Mouse (Mus musculus): Measurements from ENCODE around the gene Pga5. TPM values are rescaled to one million over a fixed set of nuclear protein-coding genes. Genes with fewer than 3 reads are reported as not detected.
A peak's percentile ranks its signal among the peaks of the same experiment; 100 is the strongest.

The Pga5 gene
- polyA plus RNA-seq, 1 experiment from 2014 or later, result not detected

- Histone ChIP-seq H3K9ac (replicated peaks) (peak overlapping the region; percentile 78), H3K36me3 (no peaks in the 10 kb centered on the region; the same call in 1 of the 2 replicates), H3K27me3 (no peaks in the 10 kb centered on the region), H3K4me1 (replicated peaks) (peaks cover 30% of the 10 kb centered on the region), H3K9me3 (no peaks in the 10 kb centered on the region), H3K4me2 (peak overlapping the region; percentile 75), H3K4me3 (replicated peaks) (peak overlapping the region; percentile 76), H3K27ac (peak overlapping the region; percentile 95)
- no peak for ATAC-seq (ENCODE audit: insufficient number of reproducible peaks, insufficient read depth, low FRiP score, low TSS enrichment, low read depth)
- 59% methylated on average over 5 of the region's 5 CpGs for WGBS
Measured at GRCm38 (mm10) chr19:10689470-10690166, 11.7 kb upstream of the Pga5 start.

GRCm38 (mm10) chr19:10688537-10689352, 10.9 kb upstream of the Pga5 start, which contains the start of gene Vps37c:
Gene Vps37c (plus strand): TSS chr19:10688735.
- under 1% methylated on average over 73 of the region's 74 CpGs for WGBS
- Histone ChIP-seq H3K27me3 (no peaks in the 10 kb centered on the region), H3K9me3 (no peaks in the 10 kb centered on the region), H3K4me1 (replicated peaks) (peaks cover 30% of the 10 kb centered on the region), H3K4me2 (peak within 1 kb of the TSS; percentile 75), H3K36me3 (no peaks in the 10 kb centered on the region; the same call in 1 of the 2 replicates), H3K9ac (replicated peaks) (peak within 1 kb of the TSS; percentile 78), H3K4me3 (replicated peaks) (peak within 1 kb of the TSS; percentile 76), H3K27ac (peak within 1 kb of the TSS; percentile 95)
- ATAC-seq (ENCODE audit: insufficient number of reproducible peaks, insufficient read depth, low FRiP score, low TSS enrichment, low read depth), result peak; percentile 90

GRCm38 (mm10) chr19:10685727-10686126, 7.9 kb upstream of the Pga5 start:
- H3K4me3 ChIP-seq (replicated peaks), result no peak overlapping the region

GRCm38 (mm10) chr19:10685081-10685480, 7.2 kb upstream of the Pga5 start:
- no peak overlapping the region for H3K4me2 ChIP-seq
- ATAC-seq (ENCODE audit: insufficient number of reproducible peaks, insufficient read depth, low FRiP score, low TSS enrichment, low read depth), result no peak
- H3K9me3 ChIP-seq, result no peaks in the 10 kb centered on the region
- no peak overlapping the region for H3K4me3 ChIP-seq (replicated peaks)
- WGBS, result 88% methylated on average over 9 of the region's 9 CpGs
- H3K27me3 ChIP-seq, result 0 out of 2 replicates have a peak, but pooled peaks cover 4% of the 10 kb centered on the region
- no peaks in the 10 kb centered on the region for H3K36me3 ChIP-seq
- no peak overlapping the region for H3K27ac ChIP-seq
- no peak overlapping the region for H3K9ac ChIP-seq (replicated peaks)
- peaks cover 17% of the 10 kb centered on the region for H3K4me1 ChIP-seq (replicated peaks)

More at GRCm38 (mm10) chr19:10685727-10686126, 7.9 kb upstream of the Pga5 start:
- Histone ChIP-seq H3K27me3 (0 out of 2 replicates have a peak, but pooled peaks cover 3% of the 10 kb centered on the region), H3K4me2 (no peak overlapping the region), H3K9me3 (no peaks in the 10 kb centered on the region), H3K4me1 (replicated peaks) (peaks cover 23% of the 10 kb centered on the region), H3K9ac (replicated peaks) (no peak overlapping the region), H3K27ac (no peak overlapping the region), H3K36me3 (no peaks in the 10 kb centered on the region)
- no peak for ATAC-seq (ENCODE audit: insufficient number of reproducible peaks, insufficient read depth, low FRiP score, low TSS enrichment, low read depth)
- 83% methylated on average over 2 of the region's 2 CpGs for WGBS

GRCm38 (mm10) chr19:10681571-10681970, 3.7 kb upstream of the Pga5 start:
- WGBS, result 71% methylated on average over 4 of the region's 4 CpGs
- 0 out of 2 replicates have a peak, but pooled peaks cover 4% of the 10 kb centered on the region for H3K27me3 ChIP-seq
- H3K4me3 ChIP-seq (replicated peaks), result no peak overlapping the region
- ATAC-seq (ENCODE audit: insufficient number of reproducible peaks, insufficient read depth, low FRiP score, low TSS enrichment, low read depth), result no peak
- no peak overlapping the region for H3K9ac ChIP-seq (replicated peaks)
- no peaks in the 10 kb centered on the region for H3K9me3 ChIP-seq
- no peaks in the 10 kb centered on the region for H3K36me3 ChIP-seq
- H3K4me1 ChIP-seq (replicated peaks), result peaks cover 4% of the 10 kb centered on the region; the same call in 1 of the 2 replicates
- no peak overlapping the region for H3K4me2 ChIP-seq
- no peak overlapping the region for H3K27ac ChIP-seq

GRCm38 (mm10) chr19:10678772-10679067, 849 bp upstream of the Pga5 start:
- H3K27me3 ChIP-seq, result peaks cover 8% of the 10 kb centered on the region; the same call in 1 of the 2 replicates
- H3K9ac ChIP-seq (replicated peaks), result no peak overlapping the region
- no peaks in the 10 kb centered on the region for H3K36me3 ChIP-seq
- no peaks in the 10 kb centered on the region for H3K9me3 ChIP-seq
- no peak overlapping the region for H3K27ac ChIP-seq
- 72% methylated on average over 1 of the region's 1 CpGs for WGBS
- peaks cover 4% of the 10 kb centered on the region; the same call in 1 of the 2 replicates for H3K4me1 ChIP-seq (replicated peaks)
- H3K4me2 ChIP-seq, result no peak overlapping the region
- no peak overlapping the region for H3K4me3 ChIP-seq (replicated peaks)
- no peak for ATAC-seq (ENCODE audit: insufficient number of reproducible peaks, insufficient read depth, low FRiP score, low TSS enrichment, low read depth)

- Histone ChIP-seq H3K27me3 (peaks cover 8% of the 10 kb centered on the region; the same call in 1 of the 2 replicates), H3K9me3 (no peaks in the 10 kb centered on the region), H3K4me3 (replicated peaks) (no peak overlapping the region), H3K36me3 (no peaks in the 10 kb centered on the region), H3K9ac (replicated peaks) (no peak overlapping the region), H3K4me2 (no peak overlapping the region), H3K4me1 (replicated peaks) (peaks cover 4% of the 10 kb centered on the region; the same call in 1 of the 2 replicates), H3K27ac (no peak overlapping the region)
- ATAC-seq (ENCODE audit: insufficient number of reproducible peaks, insufficient read depth, low FRiP score, low TSS enrichment, low read depth), result no peak
- WGBS, result 87% methylated on average over 16 of the region's 16 CpGs
Measured at GRCm38 (mm10) chr19:10676656-10677055, 1.2 kb downstream of the Pga5 start.

- no peak overlapping the region for H3K4me3 ChIP-seq (replicated peaks)
- H3K9ac ChIP-seq (replicated peaks), result no peak overlapping the region
- no peaks in the 10 kb centered on the region for H3K36me3 ChIP-seq
- WGBS, result 56% methylated on average over 1 of the region's 1 CpGs
- H3K4me2 ChIP-seq, result no peak overlapping the region
- H3K4me1 ChIP-seq (replicated peaks), result no peaks in the 10 kb centered on the region
- H3K27ac ChIP-seq, result no peak overlapping the region
- H3K9me3 ChIP-seq, result no peaks in the 10 kb centered on the region
- H3K27me3 ChIP-seq, result peaks cover 4% of the 10 kb centered on the region; the same call in 1 of the 2 replicates
- no peak for ATAC-seq (ENCODE audit: insufficient number of reproducible peaks, insufficient read depth, low FRiP score, low TSS enrichment, low read depth)
Measured at GRCm38 (mm10) chr19:10673275-10673674, 4.6 kb downstream of the Pga5 start.

- WGBS, result 47% methylated on average over 9 of the region's 9 CpGs
- H3K4me2 ChIP-seq, result no peak overlapping the region
- peaks cover 4% of the 10 kb centered on the region; the same call in 1 of the 2 replicates for H3K27me3 ChIP-seq
- H3K4me3 ChIP-seq (replicated peaks), result no peak overlapping the region
- H3K4me1 ChIP-seq (replicated peaks), result no peaks in the 10 kb centered on the region
- H3K9ac ChIP-seq (replicated peaks), result no peak overlapping the region
- H3K27ac ChIP-seq, result no peak overlapping the region
- no peaks in the 10 kb centered on the region for H3K36me3 ChIP-seq
- no peaks in the 10 kb centered on the region for H3K9me3 ChIP-seq
- ATAC-seq (ENCODE audit: insufficient number of reproducible peaks, insufficient read depth, low FRiP score, low TSS enrichment, low read depth), result no peak
Measured at GRCm38 (mm10) chr19:10671854-10672417, 5.9 kb downstream of the Pga5 start.

GRCm38 (mm10) chr19:10671319-10671718, 6.6 kb downstream of the Pga5 start:
- no peak overlapping the region for H3K9ac ChIP-seq (replicated peaks)
- no peaks in the 10 kb centered on the region for H3K9me3 ChIP-seq
- WGBS, result 89% methylated on average over 4 of the region's 4 CpGs
- no peak overlapping the region for H3K4me2 ChIP-seq
- H3K36me3 ChIP-seq, result no peaks in the 10 kb centered on the region
- no peak for ATAC-seq (ENCODE audit: insufficient number of reproducible peaks, insufficient read depth, low FRiP score, low TSS enrichment, low read depth)
- H3K27ac ChIP-seq, result no peak overlapping the region
- H3K27me3 ChIP-seq, result peaks cover 4% of the 10 kb centered on the region; the same call in 1 of the 2 replicates
- H3K4me1 ChIP-seq (replicated peaks), result no peaks in the 10 kb centered on the region
- H3K4me3 ChIP-seq (replicated peaks), result no peak overlapping the region

- ATAC-seq (ENCODE audit: insufficient number of reproducible peaks, insufficient read depth, low FRiP score, low TSS enrichment, low read depth), result 0 out of 2 replicates have a peak, but pooled peaks have one; percentile 39
Measured at GRCm38 (mm10) chr19:10665499-10665898, 12.4 kb downstream of the Pga5 start.

More at GRCm38 (mm10) chr19:10665499-10665898, 12.4 kb downstream of the Pga5 start:
- Histone ChIP-seq H3K27me3 (no peaks in the 10 kb centered on the region), H3K4me2 (no peak overlapping the region), H3K9me3 (no peaks in the 10 kb centered on the region), H3K9ac (replicated peaks) (no peak overlapping the region), H3K36me3 (no peaks in the 10 kb centered on the region), H3K4me1 (replicated peaks) (no peaks in the 10 kb centered on the region), H3K4me3 (replicated peaks) (no peak overlapping the region), H3K27ac (no peak overlapping the region)
- WGBS, result 14% methylated on average over 2 of the region's 2 CpGs

Data from limb, embryonic 12.5 days (tissue).